Mouse (Mus musculus): ENCODE measurements around the gene Mif4gd.

The Mif4gd gene

GRCm38 (mm10) chr11:115631505-115631890 is 18.7 kb upstream of the Mif4gd start:
- DNase-seq = no peak

DNA sequence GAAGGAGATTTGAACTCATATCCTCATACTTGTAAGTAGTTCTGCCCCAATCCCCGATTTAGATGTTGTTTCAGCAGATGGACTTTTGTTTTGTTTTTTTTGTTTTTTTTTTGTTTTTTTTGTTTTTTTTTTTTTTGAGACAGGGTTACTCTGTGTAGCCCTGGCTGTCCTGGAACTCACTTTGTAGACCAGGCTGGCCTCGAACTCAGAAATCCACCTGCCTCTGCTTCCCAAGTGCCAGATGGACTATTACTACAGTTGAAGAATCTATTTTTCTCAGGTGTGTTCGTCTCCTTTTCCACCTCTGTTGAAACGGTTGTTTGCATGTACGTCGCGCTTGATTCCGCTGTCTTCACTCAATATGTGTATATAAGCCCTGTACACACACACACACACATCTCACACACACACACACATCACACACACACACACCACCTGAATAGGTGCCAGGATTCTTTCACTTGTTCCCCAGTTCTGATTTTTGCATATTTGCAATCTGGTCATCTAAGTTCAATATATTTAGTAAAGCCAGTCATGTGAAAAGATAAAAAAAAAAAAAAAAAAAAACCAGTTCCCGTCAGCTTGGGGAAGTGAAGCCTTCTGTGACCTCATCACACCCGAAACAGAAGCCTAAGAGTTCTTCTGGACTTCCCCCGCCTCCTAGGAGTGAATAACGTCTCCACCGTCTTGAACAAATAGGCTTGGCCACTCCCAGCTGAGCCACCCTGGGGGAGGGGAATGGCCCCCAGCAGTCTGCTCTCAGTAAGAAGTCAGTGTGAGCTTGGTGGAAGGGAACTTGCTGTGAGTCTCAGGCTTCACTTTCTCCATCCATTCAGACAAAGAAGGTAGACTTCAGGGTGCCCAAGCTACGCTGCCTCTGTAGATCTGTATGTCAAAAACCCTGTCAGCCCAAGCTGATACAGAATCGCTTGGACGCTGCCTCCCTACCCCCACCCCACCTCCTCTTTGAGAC is 18.0 kb upstream of the Mif4gd start:
- DNase-seq = no peak

DNA sequence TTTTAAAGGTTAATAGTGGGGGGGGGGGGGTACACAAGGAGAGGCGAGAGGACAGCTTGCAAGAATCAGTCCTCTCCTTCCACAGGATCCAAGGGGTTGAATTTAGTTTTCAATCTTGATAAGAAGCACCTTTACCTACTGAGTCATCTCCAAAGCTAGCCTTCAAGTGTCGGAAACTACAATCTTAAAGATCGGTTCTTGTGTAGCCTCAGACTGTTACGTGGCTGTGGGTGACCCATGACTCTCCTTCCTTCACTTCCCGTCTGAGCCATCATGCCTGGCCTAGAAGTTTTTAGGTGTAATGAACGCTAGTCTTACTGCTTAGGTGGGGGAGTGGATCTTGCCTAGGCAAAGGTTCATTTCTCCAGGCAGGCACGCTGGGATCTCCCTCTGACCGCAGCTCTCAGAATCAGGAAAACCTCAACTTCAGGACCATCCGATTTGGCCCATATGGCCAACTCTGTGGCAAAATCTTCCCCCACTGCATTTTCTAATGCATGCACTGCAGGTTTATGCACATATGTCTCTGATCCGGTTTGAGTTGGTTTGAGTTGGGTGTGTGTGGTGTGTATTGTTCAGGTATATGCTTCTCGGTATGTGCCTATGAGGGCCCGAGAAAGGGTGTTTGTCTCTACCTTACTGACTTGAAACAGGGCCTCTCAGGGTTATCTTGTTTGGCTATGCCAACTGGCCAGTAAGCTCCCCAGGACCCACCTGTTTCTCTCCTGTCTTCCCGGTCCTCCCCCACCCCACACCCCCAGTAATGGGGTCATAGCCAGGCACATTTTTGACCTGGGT is 17.2 kb upstream of the Mif4gd start:
- no peak for DNase-seq

GRCm38 (mm10) chr11:115628465-115629101 is 15.8 kb upstream of the Mif4gd start:
- no peak for DNase-seq

DNA sequence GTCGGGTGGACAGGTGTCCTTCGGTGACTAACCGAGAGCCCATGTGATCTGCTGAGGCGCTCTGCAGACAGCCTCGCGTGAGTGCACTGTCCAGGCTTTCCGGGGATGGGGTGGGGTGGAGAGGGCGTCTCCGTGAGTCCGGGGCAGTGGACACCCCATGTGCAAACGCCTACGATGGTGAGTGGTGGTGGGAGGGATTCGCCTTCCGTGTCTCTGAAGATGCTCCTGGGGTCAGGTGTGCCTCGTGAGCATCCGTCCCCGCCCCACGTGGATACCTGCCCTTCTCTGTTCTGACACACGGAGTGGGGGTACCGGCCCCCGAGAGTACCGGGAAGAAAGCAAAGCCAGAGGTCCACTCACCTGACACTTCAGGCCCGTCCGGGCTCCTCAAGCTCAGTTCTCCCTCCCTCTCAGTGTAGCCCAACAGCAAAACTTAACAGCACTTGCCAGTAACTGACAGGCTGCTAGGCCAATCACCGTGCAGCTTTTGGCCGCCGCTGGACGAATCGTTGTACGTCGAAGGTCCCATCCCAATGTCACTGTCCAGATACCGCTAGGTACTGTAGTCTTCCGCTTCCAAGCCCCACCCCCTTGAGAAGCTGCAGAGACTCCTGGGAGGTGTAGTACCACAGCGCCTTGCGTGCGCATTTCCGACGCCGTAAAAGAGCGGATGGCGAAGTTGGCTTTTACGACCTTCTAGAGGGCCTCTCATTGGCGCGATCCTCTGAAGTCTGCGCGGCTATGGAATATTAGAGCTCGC is 15.1 kb upstream of the Mif4gd start, which contains the start of gene Slc25a19:
Gene Slc25a19 (minus strand): TSS at position 591 of the 760 bp plus-strand sequence.
- DNase-seq = peak; percentile 99

GRCm38 (mm10) chr11:115626824-115627616 is 14.3 kb upstream of the Mif4gd start:
- no peak for DNase-seq

- no peak for DNase-seq
These were observed 13.1 kb upstream of the Mif4gd start for GRCm38 (mm10) chr11:115625877-115626276.

GRCm38 (mm10) chr11:115623487-115624070 is 10.8 kb upstream of the Mif4gd start:
- DNase-seq = no peak

DNA sequence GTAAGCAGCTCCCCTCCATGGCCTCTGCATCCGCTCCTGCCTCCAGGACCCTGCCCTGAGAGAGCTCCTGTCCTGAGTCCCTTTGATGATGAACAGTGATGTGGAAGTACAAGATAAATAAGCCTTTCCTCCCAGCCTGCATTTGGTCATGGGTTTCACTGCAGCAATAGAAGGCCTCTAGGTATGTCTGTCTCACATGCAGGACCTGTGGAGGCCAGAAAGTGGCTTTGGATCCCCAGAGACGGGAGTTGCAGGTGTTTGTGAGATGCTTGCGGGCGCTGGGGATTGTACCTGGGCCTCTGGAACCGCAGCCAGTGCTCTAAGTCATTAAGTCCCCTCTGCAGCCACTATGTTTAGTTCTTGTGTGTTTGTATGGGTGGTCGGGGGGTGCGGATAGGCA is 7.2 kb upstream of the Mif4gd start:
- DNase-seq = no peak

GRCm38 (mm10) chr11:115618732-115619516 is 6.2 kb upstream of the Mif4gd start:
- DNase-seq = no peak

GRCm38 (mm10) chr11:115618001-115618400 is 5.2 kb upstream of the Mif4gd start:
- DNase-seq = no peak

DNA sequence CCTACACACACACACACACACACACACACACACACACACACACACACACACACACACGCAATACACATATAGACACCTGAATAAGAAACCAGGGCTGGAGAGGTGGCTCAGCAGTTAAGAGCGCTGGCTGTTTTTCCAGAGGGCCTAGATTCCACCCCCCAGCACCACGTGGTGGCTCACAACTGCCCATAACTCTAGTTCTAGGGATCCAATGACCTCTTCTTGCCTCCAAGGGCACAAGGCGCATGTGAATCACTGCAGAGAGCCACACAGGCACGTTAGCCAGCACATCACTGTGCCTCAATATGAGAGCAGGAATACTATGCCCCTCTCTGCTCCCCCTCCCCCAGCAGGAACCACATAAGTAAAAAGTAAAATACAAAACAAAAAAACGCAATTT is 4.1 kb upstream of the Mif4gd start:
- DNase-seq = no peak

DNA sequence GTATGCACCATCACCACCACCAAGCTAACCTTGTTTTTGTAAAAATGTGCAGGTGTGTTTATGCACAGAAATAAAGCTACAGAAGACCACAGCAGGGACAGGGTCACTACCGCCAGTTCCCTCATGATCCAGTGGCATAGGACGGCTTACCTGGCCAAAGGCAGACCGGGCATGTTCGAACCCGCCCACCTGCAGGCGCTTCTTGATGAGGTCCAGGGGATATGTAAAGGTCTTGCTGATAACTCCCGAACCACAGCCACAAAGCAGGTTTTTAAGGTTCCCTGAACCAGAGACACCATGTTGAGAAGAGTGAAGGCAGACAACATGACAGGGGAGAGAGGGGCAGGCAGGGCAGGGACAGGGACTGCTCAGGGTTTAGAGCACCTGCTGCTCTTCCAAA is 3.6 kb upstream of the Mif4gd start:
- DNase-seq = no peak

GRCm38 (mm10) chr11:115615875-115616274 is 3.1 kb upstream of the Mif4gd start:
- DNase-seq = no peak

GRCm38 (mm10) chr11:115615108-115615825 is 2.5 kb upstream of the Mif4gd start:
- DNase-seq = no peak

DNA sequence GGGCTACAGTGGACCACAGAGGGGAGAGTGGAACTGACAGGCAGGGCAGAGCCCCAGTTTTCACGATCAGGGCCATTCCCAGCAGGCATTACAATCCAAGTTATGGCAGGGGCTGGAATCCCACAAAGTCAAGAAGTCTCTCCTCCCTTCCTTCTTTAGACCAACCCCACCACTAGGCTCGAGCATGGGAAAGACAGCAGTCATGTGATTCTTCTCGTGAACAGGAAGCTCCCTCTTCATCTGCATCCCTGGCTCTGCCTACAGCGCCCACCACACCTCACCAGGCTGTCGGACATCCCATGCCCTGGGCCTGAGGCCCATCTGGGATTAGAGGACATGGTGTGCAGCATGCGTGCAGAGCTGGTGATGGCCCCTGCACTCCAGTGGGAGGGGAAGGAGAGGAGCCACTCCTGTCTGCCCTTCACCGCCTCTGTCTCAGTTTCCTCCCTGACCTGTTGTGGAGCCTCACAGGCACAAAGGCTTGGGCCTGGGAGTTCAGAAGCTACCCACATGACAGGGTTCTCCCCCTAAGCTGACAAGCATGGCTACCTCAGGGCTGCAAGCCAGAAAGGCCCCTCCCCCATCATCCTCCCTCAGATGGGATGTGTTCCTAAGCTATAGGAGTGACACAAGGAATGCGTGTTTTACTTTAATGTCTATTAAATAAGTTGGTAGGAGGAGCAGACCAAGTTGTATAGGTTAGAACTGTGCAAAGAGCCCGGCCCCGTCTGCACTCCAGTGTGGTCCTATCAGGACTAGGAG is 1.8 kb upstream of the Mif4gd start:
- DNase-seq = no peak

DNA sequence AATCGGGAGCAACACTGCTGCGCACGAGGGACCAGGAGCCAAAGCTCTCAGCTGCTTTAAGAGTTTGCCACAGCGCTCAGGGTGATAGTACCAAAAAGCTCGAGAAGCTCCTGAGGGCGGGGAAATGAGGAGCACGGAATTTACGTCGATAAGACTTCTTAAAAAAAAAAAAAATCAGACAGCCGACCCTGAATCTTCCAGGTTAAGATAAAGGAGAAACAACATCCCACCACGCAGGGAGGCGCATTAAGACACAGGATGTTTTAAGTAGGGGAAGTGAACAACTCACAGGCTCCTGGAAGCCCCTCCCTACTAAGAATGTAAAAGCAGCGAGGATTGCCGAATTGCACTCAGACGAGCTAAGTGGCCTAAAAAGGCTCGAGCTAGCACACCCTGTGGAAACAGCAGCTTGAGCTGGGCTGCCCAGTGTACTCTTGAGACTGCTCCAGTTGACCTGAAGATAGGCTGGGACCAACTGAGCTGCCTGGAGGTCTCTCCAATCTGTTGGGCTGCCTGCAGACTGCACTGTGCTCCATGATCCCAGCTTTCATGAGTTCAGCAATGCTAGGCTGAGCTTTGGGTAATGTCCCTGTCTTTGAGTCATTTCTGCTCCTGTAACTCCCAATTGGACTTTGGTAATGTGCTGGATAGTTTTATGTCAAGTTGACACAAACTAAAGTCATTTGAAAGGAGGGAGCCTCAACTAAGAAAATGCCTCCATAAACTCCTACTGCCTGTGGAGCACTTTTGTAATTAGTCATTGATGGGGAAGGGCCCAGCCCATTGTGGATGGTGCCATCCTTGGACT is 573 bp upstream of the Mif4gd start:
- DNase-seq = no peak

DNA sequence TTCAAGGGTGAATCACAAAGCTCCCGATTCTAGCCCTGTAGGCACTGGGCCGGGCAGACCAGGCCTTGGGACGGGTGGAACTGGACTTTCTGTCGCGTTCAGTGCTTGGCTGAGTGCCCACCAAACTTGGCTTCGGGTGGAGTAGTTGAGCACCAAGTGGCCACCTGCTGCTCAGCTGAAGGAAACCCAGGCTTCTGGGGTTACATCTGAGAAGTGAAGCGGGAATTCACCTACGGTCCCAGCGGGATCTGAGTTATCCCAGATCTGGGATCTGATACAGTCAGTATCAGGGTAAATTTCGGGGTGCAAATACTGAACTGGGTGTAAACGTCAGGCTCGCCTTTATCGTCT is 735 bp downstream of the Mif4gd start:
- DNase-seq = peak; percentile 75

All from cerebellum, adult 11 months (tissue).